Mouse (Mus musculus): ENCODE measurements around the gene Nabp1. TPM values are rescaled to one million over a fixed set of nuclear protein-coding genes. Genes with fewer than 3 reads are reported as not detected.

The Nabp1 gene
- polyA plus RNA-seq, 1 experiment = 127 TPM

DNA sequence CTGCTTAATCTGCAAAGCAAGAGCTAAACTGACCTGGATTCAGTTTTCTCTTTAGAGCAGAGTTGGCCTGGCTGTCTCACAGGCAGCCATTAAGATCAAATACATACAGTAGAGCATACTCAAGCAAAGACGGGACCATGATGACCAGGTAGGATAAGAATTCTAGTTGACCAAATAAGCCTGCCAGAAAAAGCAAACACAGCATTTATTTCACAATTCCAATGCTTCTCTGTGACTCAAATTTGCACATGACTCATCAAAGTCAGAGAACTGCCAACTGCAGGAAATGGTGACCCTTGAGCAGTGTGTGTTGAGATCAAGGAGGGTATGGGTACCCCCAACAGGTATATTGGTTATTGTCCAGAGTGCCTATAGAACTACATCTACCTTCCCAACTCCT lies 27.4 kb upstream of the Nabp1 start:
- H3K4me1 ChIP-seq (ENCODE audit: control insufficient read depth, insufficient read depth, insufficient read length, low read length) = no peaks in the 10 kb centered on the region
- no peak overlapping the region for H3K27ac ChIP-seq (replicated peaks; ENCODE audit: low read depth, low read length)
- H3K4me3 ChIP-seq (ENCODE audit: insufficient read depth, low read depth, low read length) = no peak overlapping the region

DNA sequence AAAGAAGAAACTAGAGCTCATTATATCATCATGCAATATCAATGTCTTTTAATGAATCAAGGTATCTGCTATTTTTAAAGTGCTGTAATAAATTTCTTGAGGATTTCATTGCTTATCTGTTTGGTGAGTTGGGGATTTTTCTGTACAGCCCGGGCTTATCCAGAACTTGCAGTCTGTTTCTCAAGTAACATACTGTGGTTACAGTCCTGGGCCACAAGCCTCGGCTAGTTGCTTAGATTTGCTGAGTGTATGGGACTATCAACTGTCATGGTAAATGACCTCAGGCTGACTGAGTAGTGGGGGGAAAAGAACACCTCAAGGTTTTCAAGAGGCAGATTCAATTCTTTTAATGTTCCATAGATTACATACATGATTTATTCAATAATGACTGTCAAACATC lies 24.8 kb upstream of the Nabp1 start:
- Histone ChIP-seq H3K4me3 (ENCODE audit: insufficient read depth, low read depth, low read length) (no peak overlapping the region), H3K4me1 (ENCODE audit: control insufficient read depth, insufficient read depth, insufficient read length, low read length) (0 out of 2 replicates have a peak, but pooled peaks cover 2% of the 10 kb centered on the region), H3K27ac (replicated peaks; ENCODE audit: low read depth, low read length) (no peak overlapping the region)

DNA sequence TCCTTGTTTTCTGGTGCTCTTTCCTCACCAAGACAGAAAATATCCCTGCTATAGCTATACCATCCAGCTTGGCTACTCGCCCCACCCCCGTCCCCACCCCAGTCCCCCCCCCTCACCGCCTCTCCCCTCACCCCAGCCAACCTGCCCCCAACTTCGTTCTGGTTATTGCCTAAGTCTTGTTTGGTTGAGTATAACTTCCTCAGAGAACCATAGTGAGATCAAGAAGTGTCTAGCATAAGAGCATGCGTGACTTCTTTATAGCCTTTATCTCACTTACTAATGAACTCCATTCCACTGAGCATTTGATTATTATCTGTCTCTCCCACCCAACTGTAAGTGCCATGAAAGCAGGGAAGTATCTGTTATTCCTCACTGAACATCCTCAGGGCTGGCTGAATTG lies 24.1 kb upstream of the Nabp1 start:
- Histone ChIP-seq H3K4me1 (ENCODE audit: control insufficient read depth, insufficient read depth, insufficient read length, low read length) (0 out of 2 replicates have a peak, but pooled peaks cover 2% of the 10 kb centered on the region), H3K4me3 (ENCODE audit: insufficient read depth, low read depth, low read length) (no peak overlapping the region), H3K27ac (replicated peaks; ENCODE audit: low read depth, low read length) (no peak overlapping the region)

DNA sequence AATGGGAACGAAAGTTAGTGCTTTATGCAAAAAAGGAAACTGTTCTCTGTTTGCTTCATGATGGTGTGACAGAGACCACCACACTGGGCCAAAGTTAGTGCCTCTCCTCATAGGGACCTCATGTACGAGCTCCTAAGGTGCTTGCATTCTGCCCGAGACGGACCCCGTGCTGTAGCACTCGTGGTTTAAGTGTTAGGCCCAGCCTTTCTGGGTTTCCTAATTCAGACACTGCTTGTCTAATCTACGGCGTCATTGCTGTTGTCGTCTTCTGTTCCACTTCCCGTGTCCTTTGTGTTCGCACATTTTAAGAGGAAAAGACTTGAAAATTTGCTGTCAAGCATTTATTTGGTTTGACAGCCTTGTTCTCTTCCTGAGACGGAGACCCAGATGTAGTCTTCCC lies 23.0 kb upstream of the Nabp1 start:
- no peak overlapping the region for H3K27ac ChIP-seq (replicated peaks; ENCODE audit: low read depth, low read length)
- H3K4me1 ChIP-seq (ENCODE audit: control insufficient read depth, insufficient read depth, insufficient read length, low read length) = 0 out of 2 replicates have a peak, but pooled peaks cover 2% of the 10 kb centered on the region
- H3K4me3 ChIP-seq (ENCODE audit: insufficient read depth, low read depth, low read length) = no peak overlapping the region

DNA sequence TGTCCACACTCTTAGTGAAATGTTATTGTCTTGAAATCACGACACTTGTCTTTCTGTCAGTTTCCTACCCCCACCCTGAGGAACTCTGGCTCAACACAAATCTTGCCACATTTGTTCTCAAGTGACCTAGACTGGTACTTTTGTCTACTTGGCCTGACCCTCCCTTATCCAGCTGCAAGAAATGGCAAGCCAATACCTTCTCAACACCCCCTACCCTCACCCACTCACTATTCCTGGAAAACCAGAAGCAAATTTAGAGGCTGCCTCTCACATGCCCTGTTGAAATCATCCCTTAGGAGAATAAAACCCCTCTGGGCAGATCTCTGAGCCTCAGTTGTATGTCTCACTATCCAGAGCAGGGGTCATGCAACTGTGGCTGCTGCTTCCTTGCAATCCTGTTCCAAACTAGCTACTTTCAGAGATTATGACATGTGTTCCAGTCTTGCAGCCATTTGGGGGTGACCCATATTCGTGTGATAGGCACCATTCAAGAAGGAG lies 20.4 kb upstream of the Nabp1 start:
- H3K4me3 ChIP-seq (ENCODE audit: insufficient read depth, low read depth, low read length) = no peak overlapping the region
- 0 out of 2 replicates have a peak, but pooled peaks cover 2% of the 10 kb centered on the region for H3K4me1 ChIP-seq (ENCODE audit: control insufficient read depth, insufficient read depth, insufficient read length, low read length)
- peak overlapping the region; percentile 49 for H3K27ac ChIP-seq (replicated peaks; ENCODE audit: low read depth, low read length)

DNA sequence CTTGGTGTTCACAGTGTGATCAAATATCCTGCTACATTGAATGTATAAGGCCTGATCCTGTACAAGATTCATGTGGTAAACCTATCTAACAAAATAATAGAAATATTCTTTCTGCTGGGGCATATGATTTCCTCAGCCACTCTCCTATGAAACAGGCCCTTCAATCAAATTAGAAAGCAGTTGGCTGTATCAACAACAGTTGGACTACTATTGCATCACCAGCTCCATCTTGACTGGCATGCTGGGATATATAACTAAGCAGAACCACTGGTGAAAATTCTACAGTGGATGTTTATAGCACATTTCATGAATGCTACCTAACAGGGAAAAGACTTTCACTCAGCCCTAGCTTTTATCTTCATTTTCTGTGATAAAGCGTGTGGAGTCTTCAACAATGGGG lies 17.9 kb upstream of the Nabp1 start:
- Histone ChIP-seq H3K4me3 (ENCODE audit: insufficient read depth, low read depth, low read length) (no peak overlapping the region), H3K4me1 (ENCODE audit: control insufficient read depth, insufficient read depth, insufficient read length, low read length) (0 out of 2 replicates have a peak, but pooled peaks cover 2% of the 10 kb centered on the region), H3K27ac (replicated peaks; ENCODE audit: low read depth, low read length) (no peak overlapping the region)

DNA sequence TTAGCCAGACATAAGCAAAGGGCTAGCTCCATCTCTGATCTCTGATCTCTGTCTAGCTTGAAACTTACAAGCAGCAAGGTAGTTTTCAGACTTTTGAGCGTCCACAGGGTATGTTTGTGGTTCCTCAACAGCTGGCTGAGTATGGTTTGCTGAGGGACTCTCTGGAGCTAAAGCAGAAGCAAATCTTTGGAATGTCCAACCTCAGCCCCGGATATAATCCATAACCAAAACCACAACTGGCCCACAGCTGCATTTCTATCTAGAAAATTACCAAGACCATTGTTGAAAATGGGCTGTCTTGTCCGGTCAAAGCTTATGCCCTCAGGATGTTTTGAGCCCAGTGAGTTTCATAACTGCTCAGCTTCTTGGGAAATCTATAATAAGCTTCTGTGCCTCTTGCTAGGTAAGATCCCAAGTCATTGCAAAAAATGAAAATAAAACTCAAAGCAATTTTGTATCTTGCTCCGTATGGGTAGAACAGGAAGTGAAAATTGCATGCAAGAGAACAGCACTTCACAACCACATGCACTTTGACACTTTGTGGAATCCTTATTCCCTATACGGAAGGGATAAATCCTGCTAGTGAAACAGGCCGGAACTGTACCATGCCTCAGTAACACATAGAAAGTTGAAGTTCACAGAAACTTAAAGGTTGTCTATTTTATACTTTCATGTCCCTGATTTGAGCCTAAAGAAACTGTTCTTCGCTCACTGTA lies 15.5 kb upstream of the Nabp1 start:
- H3K4me1 ChIP-seq (ENCODE audit: control insufficient read depth, insufficient read depth, insufficient read length, low read length) = no peaks in the 10 kb centered on the region
- H3K4me3 ChIP-seq (ENCODE audit: insufficient read depth, low read depth, low read length) = no peak overlapping the region
- H3K27ac ChIP-seq (replicated peaks; ENCODE audit: low read depth, low read length) = peak overlapping the region; percentile 11; the same call in 1 of the 2 replicates

DNA sequence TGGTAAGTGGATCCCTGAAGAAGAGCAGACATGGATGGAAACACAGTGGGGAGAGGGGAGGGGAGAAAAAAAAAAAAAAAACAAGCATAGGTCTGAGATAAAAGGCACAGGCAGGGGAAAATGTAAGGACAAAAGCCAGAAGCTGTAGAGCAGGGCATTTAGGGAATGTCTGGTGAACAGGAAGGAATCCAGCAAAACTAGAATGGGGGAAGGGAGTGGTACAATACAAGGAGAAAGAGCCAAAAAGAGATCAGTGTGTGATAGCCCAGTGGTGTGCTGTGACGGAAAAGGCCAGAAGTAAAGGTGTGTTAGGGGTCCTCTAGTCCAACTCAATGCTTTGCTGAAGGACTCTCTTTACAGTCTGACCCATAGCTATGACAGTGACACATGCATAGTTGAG lies 8.1 kb upstream of the Nabp1 start:
- Histone ChIP-seq H3K4me3 (ENCODE audit: insufficient read depth, low read depth, low read length) (no peak overlapping the region), H3K27ac (replicated peaks; ENCODE audit: low read depth, low read length) (no peak overlapping the region), H3K4me1 (ENCODE audit: control insufficient read depth, insufficient read depth, insufficient read length, low read length) (no peaks in the 10 kb centered on the region; the same call in 1 of the 2 replicates)

DNA sequence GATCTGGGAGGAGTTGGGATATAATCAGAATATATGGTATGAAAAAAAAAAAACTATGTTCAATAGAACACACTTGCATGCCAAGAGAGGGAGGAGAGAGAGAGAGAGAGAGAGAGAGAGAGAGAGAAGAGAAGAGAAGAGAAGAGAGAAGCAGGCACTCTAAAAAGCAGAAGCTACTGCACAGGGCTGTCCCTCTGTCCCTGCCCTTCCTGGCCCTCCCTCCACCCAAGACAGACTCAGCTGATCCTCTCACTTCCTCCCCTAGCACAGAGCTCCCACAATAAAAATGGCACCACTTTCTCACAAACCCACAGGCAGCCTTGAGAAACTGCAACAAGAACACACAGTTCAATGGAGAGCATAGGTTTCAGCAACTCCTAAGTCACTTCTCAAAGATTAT lies 2.2 kb upstream of the Nabp1 start:
- peaks cover 2% of the 10 kb centered on the region; the same call in 1 of the 2 replicates for H3K4me1 ChIP-seq (ENCODE audit: control insufficient read depth, insufficient read depth, insufficient read length, low read length)
- H3K27ac ChIP-seq (replicated peaks; ENCODE audit: low read depth, low read length) = peak overlapping the region; percentile 56
- no peak overlapping the region for H3K4me3 ChIP-seq (ENCODE audit: insufficient read depth, low read depth, low read length)

DNA sequence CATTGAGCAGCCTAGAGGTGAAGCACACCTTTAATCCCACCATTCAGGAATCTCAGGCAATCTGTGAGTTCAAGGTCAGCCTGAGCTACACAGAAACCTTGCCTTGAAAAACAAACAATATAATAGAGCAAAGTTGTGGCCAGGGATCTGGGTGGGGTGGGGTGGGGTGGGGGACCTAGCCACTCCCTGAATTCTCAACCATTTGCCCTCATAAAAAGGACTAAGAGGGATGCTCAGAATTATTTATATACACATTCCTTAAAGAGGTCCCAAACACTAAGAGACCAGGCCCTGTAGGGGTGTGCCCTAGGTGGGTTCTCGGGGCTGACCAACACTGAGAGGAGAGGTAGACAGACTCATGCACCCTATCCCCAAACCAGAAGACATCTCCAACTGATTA lies 1.5 kb upstream of the Nabp1 start:
- Histone ChIP-seq H3K27ac (replicated peaks; ENCODE audit: low read depth, low read length) (peak overlapping the region; percentile 48), H3K4me3 (ENCODE audit: insufficient read depth, low read depth, low read length) (no peak overlapping the region), H3K4me1 (ENCODE audit: control insufficient read depth, insufficient read depth, insufficient read length, low read length) (peaks cover 2% of the 10 kb centered on the region)

DNA sequence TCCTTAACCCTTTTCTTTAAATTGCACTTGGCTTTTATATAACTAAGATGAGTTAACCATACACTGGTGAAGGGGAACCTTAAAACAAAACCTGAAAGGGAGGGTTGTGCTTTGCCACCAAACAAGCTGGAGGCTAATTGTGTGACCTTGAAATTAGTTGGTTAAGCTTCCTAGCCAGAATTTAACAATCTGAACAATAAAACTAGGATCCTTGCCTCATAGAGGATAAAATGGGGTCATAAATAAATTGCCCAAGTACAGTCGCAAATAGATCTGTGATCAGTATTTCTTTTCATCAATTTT lies 753 bp upstream of the Nabp1 start:
- peaks cover 2% of the 10 kb centered on the region for H3K4me1 ChIP-seq (ENCODE audit: control insufficient read depth, insufficient read depth, insufficient read length, low read length)
- H3K4me3 ChIP-seq (ENCODE audit: insufficient read depth, low read depth, low read length) = peak overlapping the region; percentile 57; the same call in 1 of the 2 replicates
- H3K27ac ChIP-seq (replicated peaks; ENCODE audit: low read depth, low read length) = peak overlapping the region; percentile 84

DNA sequence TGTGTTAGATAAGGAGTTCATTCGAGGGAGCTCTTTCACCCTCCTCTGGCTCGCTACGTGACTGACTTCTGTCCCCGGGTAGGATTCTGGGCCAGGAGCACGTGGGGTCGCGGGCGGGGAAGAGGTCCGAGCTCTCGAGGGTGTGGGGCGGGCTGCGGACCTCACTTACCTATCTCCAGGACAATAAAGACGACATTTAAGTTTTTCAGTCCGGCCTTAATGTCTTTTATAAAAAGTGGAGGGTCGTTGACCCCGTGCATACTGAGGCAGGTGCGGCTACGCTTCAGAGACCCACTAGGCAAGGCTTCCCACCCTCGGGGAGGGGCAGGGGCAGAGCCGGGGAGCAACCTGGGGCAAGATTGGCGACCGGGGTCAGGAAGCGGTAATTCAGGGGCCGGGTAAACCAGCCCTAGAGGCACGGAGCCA lies 556 bp downstream of the Nabp1 start:
- peaks cover 2% of the 10 kb centered on the region for H3K4me1 ChIP-seq (ENCODE audit: control insufficient read depth, insufficient read depth, insufficient read length, low read length)
- peak overlapping the region; percentile 74 for H3K4me3 ChIP-seq (ENCODE audit: insufficient read depth, low read depth, low read length)
- peak overlapping the region; percentile 79 for H3K27ac ChIP-seq (replicated peaks; ENCODE audit: low read depth, low read length)

DNA sequence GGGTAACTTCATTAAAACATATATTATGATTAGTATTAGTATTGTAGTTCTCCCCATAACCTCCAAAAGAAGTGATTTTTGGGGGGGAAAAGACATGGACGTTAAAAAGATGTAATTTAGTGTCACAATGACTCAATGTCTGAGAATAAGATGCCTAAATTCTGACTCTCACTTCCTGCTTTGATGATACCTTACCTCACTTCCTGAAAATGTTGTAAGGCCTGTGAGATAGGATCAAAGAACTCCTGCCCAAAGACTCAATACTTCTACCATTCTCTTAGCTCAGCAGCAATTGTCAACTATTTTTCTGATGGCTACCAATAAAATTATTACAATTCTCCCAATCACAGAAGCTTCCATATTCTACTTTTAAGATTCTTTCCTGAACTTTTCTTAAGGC lies 1.8 kb downstream of the Nabp1 start:
- Histone ChIP-seq H3K27ac (replicated peaks; ENCODE audit: low read depth, low read length) (no peak overlapping the region), H3K4me1 (ENCODE audit: control insufficient read depth, insufficient read depth, insufficient read length, low read length) (peaks cover 2% of the 10 kb centered on the region), H3K4me3 (ENCODE audit: insufficient read depth, low read depth, low read length) (no peak overlapping the region)

DNA sequence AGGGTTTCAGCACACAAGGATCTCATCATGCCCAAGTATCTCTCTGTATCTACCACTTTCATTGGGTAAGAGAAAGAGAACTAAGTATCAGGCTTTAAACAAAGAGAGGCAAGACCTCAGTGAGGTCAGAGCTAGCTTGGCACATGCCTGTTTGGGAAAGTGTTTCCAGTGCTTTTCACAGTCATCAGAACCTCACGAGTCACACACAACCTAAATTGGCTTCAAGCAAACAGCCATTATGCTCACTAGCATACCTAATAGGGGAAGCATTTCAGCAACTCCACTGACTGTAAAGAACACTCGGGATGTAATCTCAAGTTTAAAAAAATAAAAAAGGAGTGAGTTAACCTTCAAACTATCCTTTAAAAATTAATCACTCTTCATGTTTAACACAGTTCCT lies 10.1 kb downstream of the Nabp1 start:
- H3K4me3 ChIP-seq (ENCODE audit: insufficient read depth, low read depth, low read length) = no peak overlapping the region
- H3K27ac ChIP-seq (replicated peaks; ENCODE audit: low read depth, low read length) = no peak overlapping the region
- H3K4me1 ChIP-seq (ENCODE audit: control insufficient read depth, insufficient read depth, insufficient read length, low read length) = no peaks in the 10 kb centered on the region

DNA sequence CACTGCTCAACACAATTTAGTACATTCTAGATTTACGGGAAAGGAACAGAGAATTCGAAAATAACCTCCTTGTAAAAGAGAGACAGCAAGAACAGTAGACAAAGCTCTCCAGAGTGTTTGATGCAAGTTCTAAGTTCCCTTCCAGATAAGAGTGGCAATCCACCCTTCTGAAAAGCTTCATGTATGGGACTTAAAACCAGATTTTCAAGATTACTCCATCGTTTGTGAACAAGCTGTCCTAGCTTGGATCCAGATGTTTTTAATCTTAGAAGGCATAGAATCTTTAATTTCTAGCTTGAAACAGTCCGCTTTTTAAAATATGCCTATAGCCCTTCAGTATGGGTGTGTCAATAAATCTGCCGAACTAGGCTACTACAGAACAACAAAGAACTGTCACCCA lies 11.0 kb downstream of the Nabp1 start:
- Histone ChIP-seq H3K27ac (replicated peaks; ENCODE audit: low read depth, low read length) (no peak overlapping the region), H3K4me3 (ENCODE audit: insufficient read depth, low read depth, low read length) (no peak overlapping the region), H3K4me1 (ENCODE audit: control insufficient read depth, insufficient read depth, insufficient read length, low read length) (no peaks in the 10 kb centered on the region)

DNA sequence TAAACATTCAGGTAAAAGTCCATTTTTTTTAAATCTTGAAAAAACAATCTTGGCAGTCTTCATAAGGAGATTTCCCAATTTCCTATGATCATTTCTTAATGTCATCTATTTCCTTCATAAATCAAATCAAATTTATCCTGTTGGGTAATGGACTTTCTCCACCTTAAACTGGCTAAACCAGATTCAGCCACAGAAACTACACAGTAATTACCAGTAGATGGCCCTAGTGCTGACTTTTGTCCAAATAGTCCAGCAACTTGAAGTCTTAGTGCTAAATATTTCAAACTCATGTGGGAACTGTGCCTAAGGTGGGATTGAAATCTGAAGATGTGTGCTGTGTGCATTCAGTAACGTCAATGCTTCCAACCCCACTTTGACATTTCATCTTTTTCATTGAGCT lies 11.8 kb downstream of the Nabp1 start:
- Histone ChIP-seq H3K4me1 (ENCODE audit: control insufficient read depth, insufficient read depth, insufficient read length, low read length) (no peaks in the 10 kb centered on the region), H3K27ac (replicated peaks; ENCODE audit: low read depth, low read length) (no peak overlapping the region), H3K4me3 (ENCODE audit: insufficient read depth, low read depth, low read length) (no peak overlapping the region)
